Mouse (Mus musculus) C2C12 (cell line): Measurements from ENCODE around the gene Vmn2r65. TPM values are rescaled to one million over a fixed set of nuclear protein-coding genes. Genes with fewer than 3 reads are reported as not detected.

Experiments
- H3K27me3 ChIP-seq: one replicate; pipeline ENCODE4 v1.6.1; 2011; ENCODE audit not compliant: control insufficient read depth, insufficient read depth, insufficient read length
- H3K36me3 ChIP-seq: one replicate; pipeline ENCODE4 v1.6.1; 2011; ENCODE audit not compliant: control insufficient read depth, insufficient read depth
- H3K4me3 ChIP-seq: one replicate; pipeline ENCODE4 v1.5.1; 2011; ENCODE audit warnings: mild to moderate bottlenecking, control low read depth; ENCODE audit not compliant: poor library complexity, insufficient read depth, severe bottlenecking
- H3K79me2 ChIP-seq: one replicate; pipeline ENCODE4 v1.6.1; 2011; ENCODE audit not compliant: control insufficient read depth, insufficient read depth
- H3K79me3 ChIP-seq: one replicate; pipeline ENCODE4 v1.6.1; 2011; ENCODE audit warnings: low read depth, control low read depth
- H3ac ChIP-seq: one replicate; pipeline ENCODE3; 2011; ENCODE audit warnings: low read depth; ENCODE audit not compliant: control insufficient read depth, insufficient read length
- CEBPB ChIP-seq: IDR thresholded peaks from one replicate; pipeline ENCODE4 v1.6.1; 2011; ENCODE audit warnings: low read depth, mild to moderate bottlenecking, control low read depth, moderate library complexity
- CTCF ChIP-seq: IDR thresholded peaks from one replicate; pipeline ENCODE4 v1.5.1; 2011; ENCODE audit not compliant: control insufficient read depth, insufficient read depth, insufficient read length
- FOSL1 ChIP-seq: IDR thresholded peaks from one replicate; pipeline ENCODE4 v1.8.0; 2011; ENCODE audit warnings: mild to moderate bottlenecking, low read length; ENCODE audit not compliant: poor library complexity, insufficient read depth, severe bottlenecking
- MAX ChIP-seq: IDR thresholded peaks from one replicate; pipeline ENCODE4 v1.6.1; 2011; ENCODE audit warnings: mild to moderate bottlenecking, control low read depth
- MYOD1 ChIP-seq: IDR thresholded peaks from one replicate; pipeline ENCODE4 v1.6.1; 2011; ENCODE audit warnings: low read depth; ENCODE audit not compliant: control insufficient read depth, insufficient read length
- MYOG ChIP-seq: IDR thresholded peaks from one replicate; pipeline ENCODE4 v1.6.1; 2011; ENCODE audit not compliant: control insufficient read depth, insufficient read length; ENCODE audit errors: extremely low read depth
- USF1 ChIP-seq: IDR thresholded peaks from one replicate; pipeline ENCODE4 v1.6.1; 2011; ENCODE audit warnings: low read depth, mild to moderate bottlenecking, control low read depth, moderate library complexity
- long read RNA-seq, 2 experiments: library from polyadenylated mRNA; unstranded; transcript quantifications; one replicate each; pipeline ENCODE4 v2.0.0; 2019 to 2020
- polyA plus RNA-seq: library from polyadenylated mRNA; unstranded; fragments of >200 nt; fragmentation: generic; extraction: Trizol; gene quantifications from one replicate; pipeline ENCODE4 v1.2.1, GENCODE M21; 2012; ENCODE audit warnings: missing spikeins

Vmn2r65 gene
- polyA plus RNA-seq = not detected
- long read RNA-seq, experiment 1 = 0 reads
- long read RNA-seq, experiment 2 = 0 reads

DNA sequence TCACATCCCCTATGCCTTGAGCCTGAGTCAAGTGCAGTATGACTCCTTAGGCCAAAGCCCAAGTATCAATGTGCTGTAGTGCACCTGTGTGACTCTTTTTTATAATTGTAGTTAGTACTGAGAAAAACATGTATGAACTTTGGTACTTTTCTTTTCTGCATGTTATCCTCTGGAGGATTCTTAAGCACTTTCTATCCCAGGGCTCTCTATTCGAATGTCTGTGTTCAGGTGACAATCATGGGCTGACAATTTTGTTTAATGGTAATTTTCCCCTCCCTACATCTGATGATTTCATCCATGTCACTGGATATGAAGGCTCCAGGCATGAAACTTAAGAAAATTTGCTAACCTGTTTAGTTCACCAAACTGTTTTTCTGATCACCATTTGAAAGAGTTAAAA is at the start of gene Vmn2r65:
Vmn2r65 (minus strand) TSS at position 101 of the 400 bp plus-strand sequence.
- H3K27me3 ChIP-seq = no peaks in the 10 kb centered on the region
- H3ac ChIP-seq = no peak within 1 kb of the TSS
- TF ChIP-seq CEBPB (no peak), MYOG (no peak), MYOD1 (no peak), FOSL1 (no peak)
- no peak within 1 kb of the TSS for H3K4me3 ChIP-seq
- H3K36me3 ChIP-seq = no peaks in the 10 kb centered on the region
- no peaks in the 10 kb centered on the region for H3K79me3 ChIP-seq
- no peaks in the 10 kb centered on the region for H3K79me2 ChIP-seq

DNA sequence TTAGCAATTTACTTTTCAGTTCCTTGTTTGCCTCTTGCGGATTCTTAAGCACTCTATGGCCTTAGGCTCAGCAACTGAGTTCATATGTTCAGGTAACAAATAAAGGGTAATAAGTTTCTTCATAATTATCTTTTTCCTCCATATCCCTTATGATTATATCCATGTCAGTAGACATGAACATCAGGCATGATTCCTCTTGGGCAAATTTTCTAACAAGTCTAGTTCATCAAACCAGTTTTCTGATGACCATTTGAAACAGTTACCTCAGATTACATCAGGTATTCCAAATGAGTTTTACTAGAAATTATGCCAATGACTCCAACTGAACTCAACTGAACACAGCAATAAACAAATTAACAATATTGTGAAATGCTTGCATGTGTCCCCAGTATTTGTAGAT is 48.3 kb upstream of the Vmn2r65 start, which contains the start of gene Vmn2r66:
Vmn2r66 (minus strand) TSS at position 101 of the 400 bp plus-strand sequence.
- H3K4me3 ChIP-seq = no peak within 1 kb of the TSS
- no peak for TF ChIP-seq FOSL1
- TF ChIP-seq MYOD1 = no peak
- no peak for TF ChIP-seq CTCF
- no peak for TF ChIP-seq CEBPB
- no peak for TF ChIP-seq MYOG
- no peak for TF ChIP-seq MAX
- TF ChIP-seq USF1 = no peak
- no peaks in the 10 kb centered on the region for H3K36me3 ChIP-seq
- H3K27me3 ChIP-seq = no peaks in the 10 kb centered on the region
- no peak within 1 kb of the TSS for H3ac ChIP-seq
- H3K79me2 ChIP-seq = no peaks in the 10 kb centered on the region
- H3K79me3 ChIP-seq = no peaks in the 10 kb centered on the region

DNA sequence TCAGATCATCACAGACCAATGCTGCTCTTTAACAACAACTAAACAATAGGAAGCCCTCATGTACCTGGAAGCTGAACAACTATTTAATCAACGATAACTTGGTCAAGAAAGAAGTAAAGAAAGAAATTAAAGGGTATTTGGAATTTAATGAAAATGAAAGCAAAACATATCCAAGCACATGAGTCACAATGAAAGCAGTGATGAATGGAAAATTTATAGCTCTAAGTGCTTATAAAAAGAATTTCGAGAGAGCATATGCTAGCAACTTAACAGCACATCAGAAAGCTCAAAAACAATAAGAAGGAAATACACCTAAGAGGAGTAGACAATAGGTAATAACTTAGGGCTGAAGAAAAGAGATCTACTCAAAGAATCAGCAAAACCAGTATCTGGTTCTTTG is 32.8 kb upstream of the Vmn2r65 start:
- H3K79me2 ChIP-seq = no peaks in the 10 kb centered on the region
- TF ChIP-seq MAX = no peak
- no peak overlapping the region for H3ac ChIP-seq
- no peaks in the 10 kb centered on the region for H3K79me3 ChIP-seq
- no peaks in the 10 kb centered on the region for H3K36me3 ChIP-seq
- H3K27me3 ChIP-seq = no peaks in the 10 kb centered on the region
- H3K4me3 ChIP-seq = no peak overlapping the region

Other genes with a start within 250 kb of the Vmn2r65 start
- gene Olfr291, start 110.6 kb downstream of the Vmn2r65 start, polyA plus RNA-seq = not detected
- not detected for gene Vmn2r66, start 48.2 kb upstream of the Vmn2r65 start, polyA plus RNA-seq
- not detected for gene Vmn2r67, start 191.9 kb upstream of the Vmn2r65 start, polyA plus RNA-seq